Mouse (Mus musculus) small intestine, adult 2 months (tissue): Measurements from ENCODE around the gene Gif.

Experiments used
- CTCF ChIP-seq: fragments of 200-500 bp; IDR thresholded peaks from 2 replicates; pipeline ENCODE4 v1.5.1; 2012; ENCODE audit warnings: low read depth, mild to moderate bottlenecking, control low read depth, inconsistent platforms, low read length, moderate library complexity, mixed read lengths; ENCODE audit not compliant: insufficient replicate concordance, insufficient read length; ENCODE audit errors: extremely low read depth
- POLR2A ChIP-seq: fragments of 200-500 bp; IDR thresholded peaks from 2 replicates; pipeline ENCODE4 v1.6.1; 2012; ENCODE audit warnings: low read depth, mild to moderate bottlenecking, control low read depth, inconsistent platforms, low read length, moderate library complexity

DNA sequence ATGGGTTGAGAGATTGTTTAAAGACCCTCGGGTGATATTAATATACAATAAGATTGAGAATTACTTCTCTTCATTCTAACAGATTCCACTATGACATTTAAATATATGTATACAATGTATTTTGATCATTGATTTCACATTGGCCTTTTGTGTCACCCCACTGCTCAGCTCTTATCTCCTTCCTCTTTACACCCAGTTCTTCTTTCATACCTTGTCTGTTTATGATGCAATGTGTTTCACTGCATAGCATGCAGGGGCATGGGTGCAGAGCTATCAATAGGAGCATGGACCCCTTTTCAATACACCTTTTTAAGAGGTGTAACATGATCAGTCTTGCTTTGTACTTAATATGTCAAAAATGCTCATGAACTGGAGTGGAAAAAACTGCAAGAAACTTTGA lies 17.1 kb upstream of the Gif start:
- no peak for TF ChIP-seq POLR2A
- no peak for TF ChIP-seq CTCF
